Mouse (Mus musculus) lung, postnatal 14 days (tissue): ENCODE measurements around the gene Mmp2.
A peak's percentile ranks its signal among the peaks of the same experiment; 100 is the strongest.
"Not testable (repeated sequence)": the region's sequence is repeated elsewhere in the genome, so short reads cannot be mapped to it uniquely, and the experiment has no call there.

Experiments used
- DNase-seq: peaks from one replicate; pipeline ENCODE4 v3.0.0; 2021

Mmp2 gene

DNA sequence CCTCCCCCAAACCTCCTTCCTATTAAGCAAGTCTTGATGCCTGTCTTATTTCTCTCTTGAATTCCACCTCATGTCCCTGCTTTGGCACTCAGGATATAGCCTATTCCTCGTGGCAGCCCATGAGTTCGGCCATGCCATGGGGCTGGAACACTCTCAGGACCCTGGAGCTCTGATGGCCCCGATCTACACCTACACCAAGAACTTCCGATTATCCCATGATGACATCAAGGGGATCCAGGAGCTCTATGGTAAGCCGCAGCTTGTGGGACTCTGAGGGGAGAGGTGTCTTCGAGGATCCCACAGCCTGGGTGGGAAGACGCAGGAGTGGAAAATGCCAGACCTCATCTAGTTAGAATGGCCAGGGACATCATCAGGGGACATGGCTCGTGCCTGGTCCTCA is 12.1 kb downstream of the Mmp2 start:
- DNase-seq: no peak

DNA sequence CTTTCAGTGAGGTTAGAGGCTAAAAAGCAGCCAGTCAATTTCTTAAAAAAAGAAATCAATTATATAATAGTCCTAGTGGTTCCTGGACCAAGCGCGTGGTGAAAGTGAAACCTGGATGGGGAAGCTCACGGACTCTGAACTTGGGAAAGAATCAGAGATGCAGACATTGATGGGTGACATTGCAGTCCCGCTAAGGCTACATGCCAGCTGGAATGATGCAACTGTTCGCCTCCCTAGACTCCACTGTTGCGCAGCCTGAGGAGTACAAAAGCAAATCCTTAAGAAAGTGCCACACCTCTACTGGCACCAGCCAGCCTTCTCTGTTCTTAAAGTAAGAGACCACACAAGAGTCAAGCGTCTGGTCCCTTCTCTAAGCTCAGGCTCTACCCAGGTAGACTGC is 12.8 kb downstream of the Mmp2 start:
- DNase-seq: peak; percentile 65

DNA sequence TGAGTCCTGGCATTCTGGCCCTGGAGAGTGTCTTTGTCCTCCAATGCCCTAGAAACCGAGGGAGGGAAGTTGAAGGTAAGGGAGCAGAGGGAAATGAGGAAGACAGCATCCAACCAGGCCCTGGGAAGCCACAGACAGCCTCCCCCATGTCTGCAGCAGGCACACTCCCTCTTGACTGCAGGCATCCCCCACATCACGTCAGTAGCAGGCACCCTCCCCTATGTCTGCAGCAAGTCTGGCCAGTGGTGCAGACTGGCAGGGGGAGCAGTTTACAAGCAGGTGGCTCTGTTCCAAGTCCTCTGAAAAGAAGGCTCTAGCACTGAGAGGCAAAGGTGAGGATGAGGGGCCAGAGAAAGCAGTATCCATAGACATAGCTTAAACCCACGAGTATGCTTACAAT is 19.6 kb downstream of the Mmp2 start:
- peak; percentile 42 for DNase-seq

DNA sequence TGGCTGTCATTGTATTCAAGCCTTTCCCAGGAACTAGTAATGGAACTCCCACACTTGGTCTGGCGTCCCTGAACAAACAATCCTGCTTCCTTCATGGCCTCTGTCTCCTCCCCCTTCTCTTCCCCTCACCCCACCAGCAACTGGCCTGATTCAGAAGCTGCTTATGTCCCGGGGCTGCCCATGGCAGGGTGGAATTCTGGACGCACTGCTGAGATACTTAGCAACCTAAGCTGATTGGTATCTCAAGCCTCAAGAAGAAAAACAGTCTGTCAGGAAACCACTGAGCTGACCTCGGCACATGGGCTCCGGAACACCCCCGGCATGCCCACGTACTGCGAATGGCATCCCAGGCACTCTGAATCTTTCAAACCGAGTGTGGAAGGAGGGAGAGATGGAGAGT is 20.2 kb downstream of the Mmp2 start:
- peak; percentile 35 for DNase-seq

DNA sequence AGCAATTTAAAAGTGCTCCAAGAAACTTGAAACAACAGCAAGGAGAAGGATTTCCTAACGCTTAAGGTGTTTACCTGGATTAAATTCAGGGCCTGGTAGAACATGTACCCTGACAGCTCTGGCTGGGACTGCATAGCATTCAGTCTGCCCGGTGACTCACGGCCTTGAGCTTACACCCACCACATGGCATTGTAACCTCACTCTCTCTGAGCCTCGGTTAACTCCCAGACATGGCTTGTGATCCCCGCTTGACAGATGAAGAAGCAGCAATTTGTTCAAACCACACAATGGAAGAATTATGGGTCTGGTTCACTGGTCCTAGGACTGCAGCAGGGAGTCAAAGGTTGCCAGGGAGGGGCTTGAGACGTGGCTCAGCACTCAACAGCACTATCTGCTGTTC is 22.2 kb downstream of the Mmp2 start:
- no peak for DNase-seq

DNA sequence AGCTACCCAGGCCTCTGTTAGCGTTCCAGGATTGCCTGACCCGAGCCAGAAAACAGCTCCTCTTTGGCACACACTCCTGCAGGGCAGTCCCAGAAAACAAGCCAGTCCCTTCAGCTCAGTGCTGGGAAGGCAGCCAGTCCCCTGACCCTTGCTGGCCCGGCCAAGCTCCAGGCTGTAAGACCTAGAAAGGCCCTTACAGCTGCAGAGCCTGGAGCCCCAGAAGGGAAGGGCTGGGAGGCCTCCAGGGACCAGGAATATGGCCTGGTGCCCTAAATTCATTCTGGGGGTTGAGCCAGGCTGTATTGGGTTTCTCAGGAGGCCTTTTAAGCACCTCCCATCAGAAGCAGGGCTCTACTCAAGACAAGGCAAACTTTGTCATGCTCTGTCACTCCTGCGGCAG is 23.1 kb downstream of the Mmp2 start:
- DNase-seq: peak; percentile 84

DNA sequence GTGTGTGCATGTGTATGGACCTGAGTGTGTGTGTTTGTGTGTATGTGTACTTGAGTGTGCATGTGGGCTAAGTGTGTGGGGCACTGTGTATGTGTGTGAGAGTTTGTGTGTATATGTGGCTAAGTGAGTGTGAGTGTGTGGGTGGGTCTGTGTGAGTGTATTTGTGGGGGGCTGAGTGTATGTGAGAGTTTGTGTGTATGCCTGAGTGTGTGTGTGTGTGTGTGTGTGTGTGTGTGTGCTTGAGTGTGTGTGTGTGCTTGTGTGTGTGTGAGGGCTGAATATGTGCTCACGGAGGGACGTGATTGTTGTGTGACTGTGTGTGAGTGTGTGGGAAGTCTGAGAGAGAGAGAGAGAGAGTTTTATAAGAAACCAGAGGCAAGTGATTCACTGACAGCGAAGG is 24.3 kb downstream of the Mmp2 start:
- no peak for DNase-seq

DNA sequence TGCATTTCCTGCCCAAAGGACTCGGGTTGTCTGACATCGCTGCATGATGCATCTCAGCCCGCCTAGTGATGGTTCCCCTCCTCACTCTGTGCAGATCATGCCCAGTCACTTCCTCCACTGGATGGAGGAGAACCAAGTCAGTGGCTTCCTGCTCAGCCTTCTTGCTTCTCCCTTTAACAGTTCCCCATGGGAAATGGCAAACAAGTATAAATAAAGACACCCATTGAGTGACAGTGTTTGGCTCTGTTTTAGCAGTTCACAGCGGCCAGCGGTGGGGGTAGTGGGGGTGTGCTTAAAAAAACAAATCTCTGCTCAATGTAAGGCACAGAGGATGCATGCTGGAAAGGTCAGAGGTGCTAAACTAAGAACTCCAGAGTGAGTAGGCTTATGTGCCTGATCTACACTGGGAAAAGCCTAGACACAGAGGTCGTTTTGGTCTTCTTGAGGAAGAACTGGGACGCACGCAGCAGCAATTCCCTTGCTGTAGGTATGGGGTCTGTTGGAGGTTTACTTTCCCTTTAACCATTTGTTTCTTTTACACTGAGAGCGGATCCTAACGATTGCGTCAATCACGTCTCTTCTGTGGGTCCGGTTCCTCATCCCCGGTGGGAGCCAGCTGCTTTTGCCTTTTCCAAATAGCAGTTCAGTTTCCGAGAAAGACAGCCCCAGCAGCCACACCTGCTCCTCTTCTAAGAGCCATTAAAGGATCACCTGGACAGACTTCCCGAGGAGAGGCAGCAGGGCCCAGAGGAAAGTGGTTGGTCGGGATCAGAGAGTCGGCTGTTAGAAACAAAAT is 26.3 kb downstream of the Mmp2 start:
- DNase-seq: no peak

DNA sequence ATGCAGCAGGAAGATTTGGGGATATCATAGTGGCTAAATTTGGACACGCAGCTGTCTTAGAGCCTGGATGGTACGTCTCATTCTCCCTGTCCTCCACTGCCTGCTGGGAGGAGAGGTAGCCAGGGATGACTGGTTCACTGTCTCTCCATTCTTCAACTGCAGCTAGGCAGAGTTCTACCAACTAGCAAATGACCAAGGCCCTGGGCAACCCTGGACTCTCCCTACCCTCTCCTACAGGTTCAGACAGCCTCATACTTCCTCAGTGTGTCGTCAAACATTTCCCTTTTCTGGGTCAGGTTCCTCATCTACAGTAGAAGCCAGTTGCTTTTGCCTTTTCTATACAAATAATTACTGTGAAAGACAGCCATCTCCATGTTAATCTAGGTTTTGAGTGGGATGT is 27.6 kb downstream of the Mmp2 start:
- no peak for DNase-seq

DNA sequence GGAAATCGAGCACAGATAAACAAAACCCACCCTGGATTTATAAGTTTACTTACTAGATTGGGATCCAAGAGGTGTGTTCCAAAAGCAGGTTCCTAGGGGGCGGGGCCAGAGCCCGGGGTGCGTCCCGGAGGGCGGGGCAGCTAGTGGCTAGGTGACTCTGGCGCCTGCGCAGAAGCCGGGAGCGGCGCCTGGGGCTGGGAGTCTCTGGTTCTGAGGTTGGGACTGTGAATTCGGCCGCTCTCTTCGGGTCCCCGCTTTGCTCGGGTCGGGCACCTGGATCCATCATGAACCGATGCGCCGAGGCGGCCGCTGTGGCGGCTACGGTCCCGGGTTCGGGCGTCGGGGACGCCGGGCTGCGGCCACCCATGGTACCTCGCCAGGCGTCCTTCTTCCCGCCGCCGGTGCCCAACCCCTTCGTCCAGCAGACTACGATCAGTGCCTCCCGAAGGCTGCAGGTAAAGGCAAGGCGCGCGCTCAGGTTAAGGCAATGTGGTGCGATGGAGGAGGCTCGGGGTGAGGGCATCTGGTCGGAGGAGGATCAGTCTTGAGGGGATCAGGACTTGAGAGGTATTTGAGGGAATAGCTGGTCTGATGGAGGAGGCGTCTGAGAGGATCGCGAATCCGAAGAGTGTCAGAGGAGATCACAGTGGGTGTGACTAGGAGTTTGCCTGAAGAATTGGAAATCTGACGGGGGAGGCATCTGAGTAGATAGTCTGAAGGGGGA is 28.2 kb downstream of the Mmp2 start, which contains the start of gene Lpcat2:
Lpcat2 (plus strand) TSS at position 169 of the 724 bp plus-strand sequence.
- peak; percentile 79 for DNase-seq

DNA sequence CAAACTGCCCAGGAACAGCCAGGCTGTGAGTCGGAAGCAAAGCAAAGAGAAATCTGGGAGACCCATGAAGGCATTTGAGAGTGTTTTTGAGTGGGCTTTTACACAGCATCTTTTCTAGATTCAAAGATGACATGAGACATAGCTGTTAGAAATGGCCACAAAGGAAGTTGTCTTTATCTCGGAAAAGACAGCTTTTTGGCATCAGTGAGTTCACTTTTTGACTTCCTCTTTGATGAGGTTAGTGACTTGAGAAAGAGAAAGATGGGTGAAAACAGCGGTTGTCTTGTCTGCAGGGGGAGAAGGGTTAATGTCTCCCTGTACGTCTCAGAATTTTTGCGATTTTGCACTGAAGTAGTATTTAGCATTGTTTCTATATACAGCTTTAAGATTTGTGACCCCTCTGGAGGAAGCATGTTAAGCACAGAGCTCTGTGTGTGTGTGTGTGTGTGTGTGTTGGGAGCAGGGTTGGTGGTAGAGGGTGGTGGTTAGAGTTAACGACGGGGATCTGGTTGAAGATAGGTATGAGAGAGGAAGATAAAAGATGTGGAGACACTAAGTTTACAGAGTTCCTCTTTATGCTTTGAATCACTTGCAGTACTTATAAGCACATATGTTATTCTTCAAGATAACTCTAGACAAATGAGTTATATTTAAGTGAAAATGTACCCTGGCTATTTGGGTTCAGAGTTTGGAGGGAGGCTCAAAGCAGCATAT is 29.3 kb downstream of the Mmp2 start:
- no peak for DNase-seq

DNA sequence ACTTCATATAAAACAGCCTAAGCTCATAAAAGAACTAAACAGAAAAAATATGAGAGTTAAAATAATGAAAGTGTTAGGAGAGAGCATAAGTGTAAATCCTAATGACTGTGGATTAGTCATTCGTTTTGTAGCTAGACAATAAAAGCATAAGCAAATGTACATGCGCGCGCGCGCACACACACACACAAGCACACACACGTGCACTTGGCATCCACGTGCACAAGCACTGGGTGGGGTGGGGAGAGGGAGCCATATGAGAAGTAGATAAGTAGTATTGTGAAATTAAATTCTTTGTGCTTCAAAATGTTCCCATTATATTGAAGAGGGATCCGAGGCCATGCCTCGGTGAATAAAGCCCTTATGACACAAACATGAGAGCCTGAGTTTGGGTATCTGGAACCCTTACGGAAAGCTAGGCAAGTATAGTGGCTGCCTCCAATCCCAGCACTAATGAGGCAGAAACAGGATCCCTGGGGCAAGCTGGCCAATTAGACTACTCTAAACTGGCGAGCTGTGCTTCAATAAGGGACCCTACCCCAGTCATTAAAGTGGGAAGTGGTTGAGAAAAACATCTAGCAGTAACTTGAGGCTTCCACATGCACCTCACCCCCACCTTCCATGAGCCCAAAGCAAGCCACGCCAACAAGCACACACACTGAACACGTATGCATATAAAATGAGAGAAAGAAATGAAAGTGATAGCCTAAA is 31.5 kb downstream of the Mmp2 start:
- no peak for DNase-seq

DNA sequence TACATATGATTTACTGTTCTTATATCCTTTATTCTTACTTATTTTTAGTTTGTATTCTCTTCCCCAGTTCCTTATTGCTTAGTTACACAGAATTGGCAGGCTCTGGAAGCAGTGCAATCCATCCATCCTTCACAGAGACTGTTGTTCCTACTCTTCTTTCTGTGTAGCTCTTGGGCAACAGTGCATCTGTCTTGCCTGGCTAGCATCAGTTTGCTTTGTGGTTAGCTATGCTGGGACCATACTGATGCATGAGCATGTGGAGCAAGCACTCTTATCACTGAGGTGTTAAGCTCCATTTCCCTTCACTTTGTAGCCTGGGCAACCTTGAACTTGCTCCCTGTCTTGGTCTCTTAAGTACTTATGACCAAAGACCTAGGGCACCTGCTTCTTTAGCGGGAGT is 34.9 kb downstream of the Mmp2 start:
- no peak for DNase-seq

DNA sequence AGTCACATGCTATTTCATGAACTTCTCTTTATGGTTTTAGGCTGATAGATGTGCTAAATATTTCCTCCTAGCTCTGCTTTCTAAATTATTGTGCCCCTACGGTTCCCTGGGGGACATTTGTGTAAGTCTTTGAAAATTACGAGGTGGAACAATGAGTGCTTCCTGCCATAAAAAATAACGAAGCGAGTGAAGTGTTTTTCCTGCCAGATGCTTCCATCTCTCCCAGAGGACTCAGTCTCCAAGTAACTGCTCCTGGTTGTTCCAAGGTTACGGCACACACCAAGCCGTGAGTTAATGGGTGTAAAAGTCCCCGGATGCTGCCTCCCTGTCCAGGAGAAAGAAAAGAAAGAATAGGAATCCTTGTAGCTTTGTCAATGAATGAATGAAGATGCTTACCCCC is 43.2 kb downstream of the Mmp2 start:
- no peak for DNase-seq

DNA sequence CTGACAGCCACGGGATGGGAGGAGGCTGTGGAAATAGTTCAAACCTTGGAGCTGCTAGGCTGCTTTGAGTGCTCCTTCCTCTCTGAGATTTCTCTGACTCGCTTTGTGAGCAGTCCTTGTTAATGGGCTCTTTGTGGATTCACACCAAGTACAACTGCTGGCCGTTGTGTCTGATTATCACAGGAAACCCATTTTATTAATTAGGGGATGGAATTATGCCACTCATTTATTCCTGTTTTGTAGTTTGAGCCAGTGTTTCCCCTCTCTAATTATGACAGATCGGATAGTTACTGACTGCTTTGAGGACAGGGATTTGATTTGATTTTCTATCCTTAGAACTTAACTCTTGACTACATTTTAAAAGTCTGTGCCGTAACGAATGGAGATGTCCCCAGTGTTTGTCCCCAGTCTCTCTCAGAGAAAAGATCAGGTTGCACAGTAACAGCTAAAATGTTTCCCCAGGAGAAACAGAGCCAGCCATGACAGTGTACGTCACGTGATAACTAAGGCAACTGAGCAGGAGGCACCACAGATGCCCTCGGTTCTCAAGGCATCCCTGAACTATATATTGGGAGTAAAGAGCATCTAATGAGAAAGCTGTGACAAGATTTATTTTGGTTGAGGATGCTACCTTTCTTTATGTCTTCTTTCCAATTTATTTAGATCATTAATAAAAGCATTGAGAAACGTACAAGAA is 45.1 kb downstream of the Mmp2 start:
- DNase-seq: no peak

DNA sequence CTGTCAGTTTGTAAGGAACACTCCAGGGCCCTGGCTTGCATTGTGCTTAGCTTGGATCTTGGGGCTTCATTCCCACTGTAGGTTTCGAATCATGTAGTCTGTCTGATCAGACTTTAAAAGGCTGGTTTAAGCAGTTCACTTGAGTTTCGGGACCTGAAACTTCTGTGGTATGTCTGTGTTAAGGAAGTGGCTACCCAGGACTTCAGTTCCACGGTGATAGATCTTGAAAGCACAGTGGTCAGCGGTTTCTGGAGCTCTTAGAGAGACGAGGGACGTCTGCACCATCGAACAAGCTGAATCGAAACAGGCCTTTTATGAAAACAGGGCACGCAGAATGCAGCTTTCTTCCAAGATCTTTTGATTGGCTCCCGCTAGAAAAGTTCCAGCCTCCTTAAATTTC is 48.7 kb downstream of the Mmp2 start:
- DNase-seq: no peak

DNA sequence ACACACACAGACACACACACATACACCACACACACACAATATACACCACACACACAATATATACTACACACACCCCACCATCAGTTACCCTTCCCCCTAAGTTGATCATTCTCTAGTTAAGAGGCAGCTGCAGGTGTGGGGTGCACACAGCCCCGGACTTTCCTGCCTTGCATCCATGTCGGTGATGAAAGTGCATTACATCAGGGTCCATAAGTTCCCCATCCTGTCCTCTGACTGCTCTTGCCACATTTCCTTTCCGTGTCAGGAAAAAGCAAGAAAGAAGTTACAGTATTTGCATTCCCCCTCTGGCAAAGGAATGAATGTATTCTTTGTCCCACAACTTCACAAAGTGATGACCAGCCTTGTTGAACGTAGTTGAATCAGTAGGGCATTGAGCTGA is 54.2 kb downstream of the Mmp2 start:
- no peak for DNase-seq

DNA sequence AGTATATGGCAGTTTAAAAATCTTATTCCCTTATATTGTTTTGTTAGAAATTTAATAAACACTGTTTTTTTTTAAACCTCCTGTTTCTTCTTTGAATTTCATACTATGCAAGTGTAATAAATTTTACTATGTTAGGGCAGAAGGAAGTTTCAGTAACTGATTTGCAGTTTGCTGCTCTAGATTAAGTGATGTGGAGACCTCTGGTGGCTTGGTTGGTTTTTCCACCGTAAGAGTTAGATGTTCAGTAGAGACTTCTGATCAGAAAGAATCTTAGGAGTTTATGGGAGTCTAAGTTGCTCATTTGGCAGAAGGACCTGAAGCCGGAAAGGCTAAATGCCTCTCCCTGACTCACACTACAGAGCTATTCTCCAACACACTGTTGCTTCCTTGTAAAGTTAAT is 56.7 kb downstream of the Mmp2 start:
- peak; percentile 51 for DNase-seq

DNA sequence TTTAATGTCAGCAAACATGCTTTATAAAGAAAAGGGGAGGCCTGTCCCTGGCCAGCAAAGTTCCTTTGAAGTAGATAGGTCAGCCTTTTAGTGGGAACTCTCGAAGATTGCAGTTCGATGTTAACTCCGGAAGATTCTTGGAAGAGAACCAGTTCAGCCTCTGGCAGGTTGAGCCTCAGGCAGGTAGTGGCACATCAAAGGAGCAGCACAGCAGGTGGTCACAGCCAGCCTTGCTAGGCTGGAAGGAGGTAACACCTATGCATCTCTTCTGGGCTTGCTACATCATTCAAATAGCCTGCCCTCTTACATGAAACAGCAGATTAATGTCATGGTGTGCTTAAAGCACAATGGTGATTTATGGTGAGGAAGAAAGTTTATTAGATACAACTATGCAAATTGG is 65.1 kb downstream of the Mmp2 start:
- DNase-seq: not testable (repeated sequence)

DNA sequence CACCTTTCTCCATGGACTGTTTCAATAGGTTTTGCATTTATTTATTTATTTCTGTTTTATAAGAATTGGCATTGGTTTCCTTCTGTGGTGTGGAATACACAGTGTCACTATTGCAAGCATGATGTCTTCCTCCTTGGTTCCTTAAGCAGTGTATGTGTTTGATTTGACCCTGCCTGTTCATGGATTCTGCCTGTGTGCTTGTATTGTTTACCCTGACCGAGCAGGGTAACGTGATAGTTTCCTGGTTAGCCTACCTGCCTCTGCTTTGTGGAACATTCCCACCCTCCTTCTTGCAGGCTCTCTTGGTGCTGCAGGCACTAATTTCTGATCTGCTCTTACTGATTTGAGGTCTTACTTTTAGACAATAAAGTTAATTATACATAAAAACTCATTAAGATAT is 66.8 kb downstream of the Mmp2 start:
- no peak for DNase-seq

DNA sequence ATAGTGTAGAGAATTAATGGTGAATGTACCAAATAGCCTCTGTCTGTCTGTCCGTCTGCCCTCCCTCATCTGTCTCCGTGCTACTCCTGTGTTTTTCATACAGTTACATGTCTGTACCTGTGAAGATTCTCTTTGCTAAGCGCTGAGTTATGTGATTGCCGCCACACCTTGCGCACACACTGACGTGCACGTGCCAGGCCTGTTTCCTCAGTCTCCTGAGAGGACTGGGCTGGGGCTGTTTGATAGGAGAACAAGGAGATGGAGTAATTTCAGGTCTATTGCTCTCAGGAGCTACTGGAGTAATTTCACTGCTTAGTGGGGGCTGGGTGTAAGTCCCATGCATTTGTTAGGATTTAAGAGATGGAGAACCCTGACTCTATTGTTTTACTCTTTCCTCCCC is 68.0 kb downstream of the Mmp2 start:
- DNase-seq: no peak

DNA sequence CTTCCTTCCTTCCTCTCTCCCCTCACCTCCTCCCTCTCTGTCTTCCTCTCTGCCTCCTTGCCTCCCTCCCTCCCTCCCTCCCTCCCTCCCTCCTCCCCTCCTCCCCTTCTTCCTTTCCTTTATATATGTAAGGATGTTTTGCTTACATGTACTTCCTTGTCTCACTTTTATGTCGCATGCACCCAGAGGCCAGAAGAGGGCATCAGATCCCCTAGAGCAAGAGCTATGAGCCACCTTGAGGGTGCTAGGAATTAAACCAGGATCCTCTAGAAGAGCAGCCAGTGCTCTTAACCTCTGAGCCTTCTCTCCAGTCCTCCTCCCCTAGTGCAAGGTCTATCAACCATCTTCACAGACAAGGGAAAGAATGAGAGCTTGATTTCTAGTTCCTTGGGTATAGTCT is 69.0 kb downstream of the Mmp2 start:
- DNase-seq: no peak

DNA sequence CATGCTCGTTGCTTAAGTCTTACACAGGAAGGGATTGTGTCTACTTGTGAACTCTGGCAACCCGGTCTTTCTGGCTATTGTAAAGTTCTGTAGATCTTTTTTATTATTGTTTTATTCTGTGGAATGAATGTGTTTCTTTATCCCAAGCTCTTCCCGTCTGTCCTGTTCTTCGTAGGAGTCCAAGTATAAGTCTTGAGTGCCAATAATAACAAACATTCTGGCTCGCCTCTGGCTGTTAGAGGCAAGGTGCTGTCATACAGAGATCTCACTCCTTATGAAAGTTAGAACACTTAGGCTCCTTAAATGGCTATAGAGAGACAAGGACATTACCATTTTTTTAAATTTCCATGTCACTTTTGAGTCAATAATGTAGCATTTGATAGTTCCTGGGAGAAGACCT is 69.5 kb downstream of the Mmp2 start:
- no peak for DNase-seq
